Mouse (Mus musculus): ENCODE data around the gene Gm10665.
"Not testable (repeated sequence)": the region's sequence is repeated elsewhere in the genome, so short reads cannot be mapped to it uniquely, and the experiment has no call there.

Gene Gm10665

GRCm38 (mm10) chr7:22463975-22464374 is at the start of gene Gm10665:
Gene Gm10665 (minus strand): TSS chr7:22464075.
- not testable (repeated sequence) for DNase-seq (ENCODE audit: low spot score in 2 of 2)

DNA sequence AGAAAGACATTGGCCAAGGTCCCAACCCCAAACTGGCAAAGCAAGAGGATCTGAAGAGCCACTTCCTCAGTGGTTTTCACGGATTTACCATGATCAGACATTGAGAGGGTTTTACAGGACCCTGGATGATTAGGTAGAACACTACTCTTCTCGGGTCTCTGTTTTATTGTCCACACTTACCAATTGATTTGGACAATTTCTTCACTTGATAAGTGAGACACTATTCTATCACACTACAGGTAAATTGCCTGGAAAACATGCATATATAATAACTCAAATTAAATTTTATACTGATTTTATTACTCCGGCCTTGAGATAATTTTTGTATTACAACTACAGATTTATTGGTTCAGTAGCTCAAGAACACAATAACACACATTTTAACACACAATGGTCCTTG is 35.7 kb upstream of the Gm10665 start, which contains the start of gene Vmn1r151:
TSS of gene Vmn1r151 (minus strand) at position 101 of the 400 bp plus-strand sequence.
- not testable (repeated sequence) for DNase-seq (ENCODE audit: low spot score in 2 of 2)

- not testable (repeated sequence) for DNase-seq (ENCODE audit: low spot score in 2 of 2)
Observed at GRCm38 (mm10) chr7:22438129-22438528, 25.7 kb downstream of the Gm10665 start, which contains the start of gene Vmn1r149. Gene Vmn1r149 (minus strand): TSS chr7:22438229.

DNA sequence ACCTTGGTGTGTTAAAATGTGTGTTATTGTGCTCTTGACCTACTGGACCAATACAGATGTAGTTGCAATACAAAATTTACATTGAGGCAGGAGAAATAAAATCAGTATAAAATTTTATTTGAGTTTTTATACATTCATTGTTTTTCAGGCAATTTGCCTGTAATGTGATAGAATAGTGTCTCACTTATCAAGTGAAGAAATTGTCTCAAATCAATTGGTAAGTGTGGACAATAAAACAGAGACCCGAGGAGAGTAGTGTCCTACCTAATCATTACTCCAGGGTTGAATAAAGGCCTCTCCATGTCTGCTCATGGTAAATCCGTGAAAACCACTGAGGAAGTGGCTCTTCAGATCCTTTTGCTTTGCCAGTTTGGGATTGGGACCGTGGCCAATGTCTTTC is 50.6 kb downstream of the Gm10665 start, which contains the start of gene Vmn1r148:
TSS of gene Vmn1r148 (plus strand) at position 301 of the 400 bp plus-strand sequence.
- DNase-seq (ENCODE audit: low spot score in 2 of 2) = not testable (repeated sequence)

Data from right cerebral cortex, postnatal 36 days (tissue).